Mouse (Mus musculus): ENCODE measurements around the gene Gnl2. TPM values are rescaled to one million over a fixed set of nuclear protein-coding genes. Genes with fewer than 3 reads are reported as not detected.

Gene Gnl2
- total and polyA plus RNA-seq, 3 experiments: 65.0 to 139 (median 66.8) TPM

DNA sequence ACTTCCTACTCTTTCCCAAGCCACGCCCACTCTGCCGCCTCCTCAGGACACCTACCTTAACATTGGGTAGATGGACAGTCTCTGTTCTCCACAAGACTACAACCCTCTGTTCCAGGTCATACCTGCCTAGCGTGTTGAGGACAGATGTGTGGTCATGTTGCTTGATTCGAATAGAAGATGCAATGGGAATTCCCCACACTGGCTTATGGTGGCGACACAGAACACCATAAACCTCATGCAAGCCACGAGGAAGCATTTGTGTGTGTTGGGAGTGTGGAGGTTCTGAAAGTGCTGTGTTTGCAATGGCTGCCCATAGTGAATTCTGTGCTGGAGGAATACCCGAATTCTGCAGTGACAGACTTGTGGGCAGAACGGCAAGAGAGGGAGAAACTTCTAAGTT lies 47.4 kb downstream of the Gnl2 start:
- dilution Hi-C loops (cut with MboI; ENCODE audit: extremely low pct_ligation_motif_present, extremely low pct_unique_long_range_greater_than_20kb, low sequenced_read_pairs): loop anchor here (25.0 kb wide), 1 partner anchor 102 kb away; no protein-coding TSS in a partner anchor
- Histone ChIP-seq H3K9ac (ENCODE audit: insufficient read depth, low read depth) (no peak overlapping the region), H3K9me3 (replicated peaks; ENCODE audit: low read length) (no peaks in the 10 kb centered on the region), H3K36me3 (replicated peaks in 1 of 2; ENCODE audit: control insufficient read depth in 1 of 2, insufficient read depth in 1 of 2, low read length in 1 of 2) (peaks cover 5 to 21% of the 10 kb centered on the region in 2 experiments), H3K79me2 (replicated peaks; ENCODE audit: control insufficient read depth, extremely low read depth, insufficient read depth, poor library complexity, severe bottlenecking) (peaks cover 21% of the 10 kb centered on the region), H3K4me2 (ENCODE audit: insufficient read depth, low read depth, poor library complexity, severe bottlenecking) (peak overlapping the region; percentile 18), H3K27me3 (replicated peaks) (no peaks in the 10 kb centered on the region), H3K4me3 (replicated peaks in 1 of 3; ENCODE audit: low read depth in 2 of 3, low read length in 2 of 3, poor library complexity in 1 of 3) (peak overlapping the region in 2 of 3 experiments; percentile 29 to 35), H3K4me1 (ENCODE audit: control insufficient read depth in 1 of 2, insufficient read depth in 2 of 2) (peaks cover 10 to 32% of the 10 kb centered on the region in 2 experiments), H3K27ac (ENCODE audit: insufficient read depth, low read depth) (peak overlapping the region; percentile 23; the same call in 1 of the 2 replicates)
- in situ Hi-C loops (cut with MboI; ENCODE audit: low pct_ligation_motif_present, low pct_unique_long_range_greater_than_20kb, low sequenced_read_pairs): loop anchor here (10.0 to 25.0 kb wide), 2 partner anchors 302 to 359 kb away; partner anchors contain the start of gene Fhl3
- TF ChIP-seq MAX (IDR thresholded peaks at IDR 0.05; ENCODE audit: low read length): peak; percentile 63
- TF ChIP-seq MXI1 (IDR thresholded peaks at IDR 0.05; ENCODE audit: low read depth, low read length): 0 out of 2 replicates have a peak, but pooled peaks have one; percentile 21
- no peak for TF ChIP-seq BHLHE40 (IDR thresholded peaks at IDR 0.05; ENCODE audit: low read depth, low read length)
- TF ChIP-seq ETS1 (conservative IDR thresholded peaks at IDR 0.05; ENCODE audit: low read depth, low read length): no peak
- TF ChIP-seq NELFE (IDR thresholded peaks at IDR 0.05; ENCODE audit: low read depth, low read length): no peak
- no peak for TF ChIP-seq CHD1 (IDR thresholded peaks at IDR 0.05; ENCODE audit: low read depth, low read length)
- no peak for TF ChIP-seq ZC3H11A (IDR thresholded peaks at IDR 0.05; ENCODE audit: low read depth, low read length)
- no peak; the same call in none of the 2 replicates for TF ChIP-seq POLR2A (IDR thresholded peaks at IDR 0.05; ENCODE audit: low read depth, low read length)
- no peak for TF ChIP-seq KAT2A (IDR thresholded peaks at IDR 0.05; ENCODE audit: insufficient replicate concordance, low read length)
- no peak for TF ChIP-seq E2F4 (IDR thresholded peaks at IDR 0.05; ENCODE audit: insufficient replicate concordance, low read depth, low read length)
- TF ChIP-seq JUND (conservative IDR thresholded peaks at IDR 0.05; ENCODE audit: low read depth, low read length): no peak
- TF ChIP-seq ZNF384 (IDR thresholded peaks at IDR 0.05; ENCODE audit: low read depth, low read length): no peak
- no peak for TF ChIP-seq JUN (IDR thresholded peaks at IDR 0.05; ENCODE audit: insufficient read depth, low read depth, low read length)
- no peak for TF ChIP-seq NRF1 (IDR thresholded peaks at IDR 0.05; ENCODE audit: low read depth, low read length)
- no peak for TF ChIP-seq IRF4 (IDR thresholded peaks at IDR 0.05; ENCODE audit: low read depth, low read length)
- TF ChIP-seq TCF12 (IDR thresholded peaks at IDR 0.05; ENCODE audit: low read depth, low read length): peak; percentile 39; the same call in 1 of the 2 replicates
- peak in 1 of 2 experiments; percentile 2; a peak in 1 of 4 replicates for TF ChIP-seq CTCF (conservative IDR thresholded peaks at IDR 0.05 in 1 of 2, IDR thresholded peaks at IDR 0.05 in 1 of 2; ENCODE audit: low read depth in 2 of 2, low read length in 2 of 2)
- no peak for TF ChIP-seq EP300 (IDR thresholded peaks at IDR 0.05; ENCODE audit: low read length)
- TF ChIP-seq SMC3 (IDR thresholded peaks at IDR 0.05; ENCODE audit: low read depth, low read length): no peak
- peak; percentile 65; the same call in 1 of the 2 replicates for TF ChIP-seq ELF1 (IDR thresholded peaks at IDR 0.05; ENCODE audit: low read depth, low read length)
- no peak for TF ChIP-seq MAZ (IDR thresholded peaks at IDR 0.05; ENCODE audit: low read depth, low read length)
- TF ChIP-seq RAD21 (IDR thresholded peaks at IDR 0.05; ENCODE audit: low read depth, low read length): no peak; the same call in 1 of the 2 replicates
- TF ChIP-seq ZMIZ1 (IDR thresholded peaks at IDR 0.05; ENCODE audit: low read depth, low read length): no peak
- TF ChIP-seq PAX5 (IDR thresholded peaks at IDR 0.05; ENCODE audit: low read length): no peak
- peak; percentile 74 for TF ChIP-seq MYC (IDR thresholded peaks at IDR 0.05; ENCODE audit: low read depth, low read length)
- no peak for TF ChIP-seq POLR2AphosphoS2 (IDR thresholded peaks at IDR 0.05; ENCODE audit: low read depth, low read length)
- DNase-seq (ENCODE audit: extremely low read depth): peak; percentile 45
